Mouse (Mus musculus): Measurements from ENCODE around the gene Klk13.

DNA sequence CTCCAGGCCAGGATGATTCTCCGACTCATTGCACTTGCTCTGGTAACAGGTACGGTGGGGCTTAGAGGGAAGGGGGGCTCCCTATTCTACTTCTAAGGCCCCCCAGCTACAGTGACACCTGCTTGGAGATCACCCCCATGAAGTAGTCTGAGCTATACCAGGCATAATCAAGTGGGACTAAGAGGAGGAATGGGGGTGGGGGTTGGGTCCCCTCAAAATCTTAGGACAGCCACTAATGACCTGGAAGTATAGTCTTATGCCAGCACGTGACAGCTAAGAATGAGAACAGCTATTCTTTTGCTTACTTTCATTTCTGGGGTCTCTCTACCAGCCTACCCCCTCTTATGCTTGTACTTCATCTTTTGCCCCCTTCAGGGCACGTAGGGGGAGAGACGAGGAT, 64.1 kb downstream of the Klk13 start:
- no peak for TF ChIP-seq TAL1 (IDR thresholded peaks at IDR 0.05; ENCODE audit: low read length)
- TF ChIP-seq GATA1 (IDR thresholded peaks at IDR 0.05; ENCODE audit: low read length), result no peak
